Mouse (Mus musculus) CD8-positive naive resting alpha-beta T cell, adult 2 months (primary cell): Measurements from ENCODE around the gene Akap9.
"Not testable (repeated sequence)": the region's sequence is repeated elsewhere in the genome, so short reads cannot be mapped to it uniquely, and the experiment has no call there.

Experiments
- DNase-seq, 2 experiments: peaks; one replicate each; pipeline ENCODE4 v3.0.0; 2022; ENCODE audit warnings: low read depth in 2 of 2, low spot score in 2 of 2

The Akap9 gene

GRCm38 (mm10) chr5:4031846-4032245 lies 104.0 kb downstream of the Akap9 start:
- DNase-seq, result no peak

- no peak for DNase-seq
Observed at GRCm38 (mm10) chr5:4036686-4037085, 108.8 kb downstream of the Akap9 start.

DNA sequence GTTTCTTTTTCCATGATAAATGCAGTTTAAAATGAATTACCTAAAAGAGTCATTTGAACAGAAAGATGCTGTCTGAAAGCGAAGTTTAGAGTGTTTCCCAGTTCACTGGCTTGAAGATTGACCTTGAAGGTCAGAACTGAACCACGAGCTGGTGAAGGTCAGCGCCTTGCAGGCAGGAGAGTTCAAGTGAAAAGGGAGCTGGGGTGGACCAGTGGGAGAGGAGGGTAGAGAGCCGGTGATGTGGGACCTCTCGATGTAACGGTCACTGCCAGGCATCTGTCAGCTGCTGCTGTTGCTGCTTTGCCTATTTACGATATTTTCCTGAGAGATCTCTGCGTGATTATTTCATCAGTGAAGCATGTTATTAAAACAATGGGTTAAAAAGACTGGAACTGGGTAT lies 111.5 kb downstream of the Akap9 start:
- DNase-seq, result no peak

- peak in 1 of 2 experiments; percentile 3 for DNase-seq
Observed at GRCm38 (mm10) chr5:4040372-4040771, 112.5 kb downstream of the Akap9 start.

GRCm38 (mm10) chr5:4040922-4041321 lies 113.1 kb downstream of the Akap9 start:
- no peak for DNase-seq

GRCm38 (mm10) chr5:4060313-4060712 lies 132.5 kb downstream of the Akap9 start:
- no peak for DNase-seq

- no peak for DNase-seq
Observed at GRCm38 (mm10) chr5:4066476-4067115, 138.7 kb downstream of the Akap9 start.

- DNase-seq, result no peak
Observed at GRCm38 (mm10) chr5:4067203-4067602, 139.3 kb downstream of the Akap9 start.

GRCm38 (mm10) chr5:4079086-4079485 lies 151.2 kb downstream of the Akap9 start:
- no peak for DNase-seq

GRCm38 (mm10) chr5:4080861-4081260 lies 153.0 kb downstream of the Akap9 start:
- DNase-seq, result no peak

GRCm38 (mm10) chr5:4081513-4081912 lies 153.7 kb downstream of the Akap9 start:
- DNase-seq, result no peak

DNA sequence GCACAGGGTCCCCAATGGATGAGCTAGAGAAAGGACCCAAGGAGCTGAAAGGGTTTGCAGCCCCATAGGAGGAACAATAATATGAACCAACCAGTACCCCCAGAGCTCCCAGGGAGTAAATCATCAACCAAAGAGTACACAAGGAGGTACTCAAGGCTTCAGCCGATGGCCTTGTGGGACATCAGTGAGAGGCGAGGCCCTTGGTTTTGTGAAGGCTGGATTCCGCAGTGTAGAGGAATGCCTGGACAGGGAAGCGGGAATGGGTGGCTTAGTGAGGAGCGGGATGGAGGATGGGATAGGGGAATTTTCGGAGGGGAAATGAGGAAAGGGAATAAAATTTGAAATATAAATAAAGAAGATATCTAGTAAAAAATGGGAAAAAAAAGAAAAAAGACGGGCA lies 157.1 kb downstream of the Akap9 start:
- no peak for DNase-seq

DNA sequence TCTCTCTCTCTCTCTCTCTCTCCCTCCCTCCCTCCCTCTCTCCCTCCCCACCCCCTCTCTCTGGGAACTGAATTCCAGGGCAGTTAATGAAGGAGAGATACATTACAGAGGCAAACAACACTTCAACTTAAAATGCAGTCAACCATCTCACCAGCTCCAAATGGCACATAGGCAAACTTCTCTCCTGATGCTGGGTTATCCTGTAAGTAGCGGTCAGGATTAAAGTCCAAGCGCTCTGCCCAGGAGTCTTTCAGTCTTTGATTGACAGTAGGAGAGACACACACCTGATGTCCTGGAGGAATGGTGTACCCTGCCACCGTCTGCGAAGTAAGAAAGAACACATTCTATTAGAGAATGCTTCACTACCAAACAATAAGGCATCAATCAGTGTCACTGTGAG lies 158.5 kb downstream of the Akap9 start:
- DNase-seq, result no peak

GRCm38 (mm10) chr5:4088190-4088589 lies 160.3 kb downstream of the Akap9 start:
- DNase-seq, result no peak

- DNase-seq, result no peak
Observed at GRCm38 (mm10) chr5:4094471-4094870, 166.6 kb downstream of the Akap9 start.

DNA sequence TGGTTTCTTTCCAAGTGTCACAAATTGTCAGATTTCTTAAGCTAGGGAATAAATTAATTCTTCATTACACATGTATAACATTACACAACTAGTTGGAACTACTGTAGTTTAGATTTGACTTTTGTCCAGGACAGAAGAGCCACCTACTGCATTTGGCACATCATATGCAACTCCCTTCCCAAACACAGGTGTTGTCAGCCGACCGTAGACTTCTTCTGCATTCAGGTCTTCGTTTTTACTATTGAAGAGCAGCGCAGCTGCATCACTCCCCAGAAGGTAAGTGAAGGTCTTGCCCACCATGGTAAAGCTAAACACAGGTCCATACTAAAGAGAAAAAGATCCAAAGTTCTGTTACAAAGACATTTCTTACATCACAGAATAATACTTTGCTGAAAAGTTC lies 173.2 kb downstream of the Akap9 start:
- DNase-seq, result no peak

GRCm38 (mm10) chr5:4101770-4102169 lies 173.9 kb downstream of the Akap9 start:
- DNase-seq, result no peak

- no peak for DNase-seq
Observed at GRCm38 (mm10) chr5:4103626-4104340, 175.9 kb downstream of the Akap9 start.

DNA sequence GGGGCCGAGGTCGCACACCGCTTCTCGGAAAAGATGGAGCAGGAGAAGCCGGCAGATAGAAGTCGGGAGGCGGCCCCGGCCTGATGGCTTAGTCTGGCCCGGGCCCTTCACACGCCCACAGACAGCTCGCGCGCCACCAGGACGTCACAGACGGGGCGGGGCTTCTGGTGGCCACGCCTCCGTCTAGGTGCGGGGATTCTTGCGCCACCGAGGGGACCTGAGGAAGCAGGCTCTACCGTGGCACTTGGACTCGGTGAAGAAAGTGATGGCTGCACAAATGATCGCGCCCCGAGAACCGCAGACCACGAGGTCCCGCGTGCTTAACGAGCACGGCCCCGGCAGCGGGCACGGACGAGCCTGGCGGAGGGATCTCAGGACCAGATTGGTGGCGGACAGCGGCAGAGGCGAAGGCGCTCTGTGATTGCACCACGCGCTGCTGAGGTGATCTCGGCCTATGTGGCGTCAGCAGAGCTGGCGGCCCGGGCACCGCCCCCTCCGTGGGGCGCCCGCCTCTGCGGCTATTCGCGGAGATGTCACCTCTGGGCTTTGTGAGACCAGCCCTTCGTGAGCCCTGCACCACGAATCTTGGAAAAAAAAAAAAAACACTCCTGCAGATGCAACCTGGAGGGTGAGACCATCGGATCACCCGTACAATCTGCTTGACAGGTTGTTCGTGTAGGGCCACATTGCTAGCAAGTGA lies 176.6 kb downstream of the Akap9 start, which contains the start of gene Cyp51:
TSS of gene Cyp51 (minus strand) at position 406 of the 700 bp plus-strand sequence.
- DNase-seq, result peak; percentile 81 to 82

- DNase-seq, result no peak
Observed at GRCm38 (mm10) chr5:4105651-4106186, 177.9 kb downstream of the Akap9 start.

GRCm38 (mm10) chr5:4107056-4107455 lies 179.2 kb downstream of the Akap9 start:
- not testable (repeated sequence) for DNase-seq

DNA sequence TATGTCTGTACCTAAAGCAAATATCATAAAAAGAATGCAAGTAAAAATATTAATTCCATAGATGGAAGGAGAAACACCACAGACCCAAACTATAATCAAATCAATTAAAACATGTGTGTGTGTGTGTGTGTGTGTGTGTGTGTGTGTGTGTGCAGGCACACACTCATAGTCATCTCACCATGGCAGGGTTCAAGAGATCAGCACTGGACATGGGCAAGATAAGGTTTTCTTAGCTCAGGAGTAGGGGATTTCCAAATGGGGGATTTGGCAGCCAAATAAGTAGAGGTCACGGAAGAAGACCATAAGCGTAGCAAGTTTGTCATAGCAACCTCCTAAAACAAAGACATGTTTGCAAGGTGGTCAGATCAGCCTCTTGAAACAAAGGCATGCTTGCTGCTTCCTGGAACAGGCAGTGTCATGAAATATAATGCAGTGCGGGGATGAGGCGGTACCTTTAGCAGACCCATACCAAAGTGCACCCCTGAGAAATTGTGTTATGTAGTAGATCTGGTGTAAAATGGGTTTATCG lies 184.8 kb downstream of the Akap9 start:
- DNase-seq, result no peak
